Mouse (Mus musculus) heart, adult 2 months (tissue): ENCODE results near the gene Dnhd1.

Experiments used
- CTCF ChIP-seq: fragments of 200-600 bp; IDR thresholded peaks from 2 replicates; pipeline ENCODE4 v1.8.1; 2022; ENCODE audit warnings: antibody characterized with exemption, mild to moderate bottlenecking, moderate library complexity
- EP300 ChIP-seq: fragments of 200-500 bp; IDR thresholded peaks from 2 replicates; pipeline ENCODE4 v1.6.1; 2011; ENCODE audit warnings: low read depth, low read length, control low read depth; ENCODE audit not compliant: insufficient read depth
- POLR2A ChIP-seq: fragments of 200-500 bp; IDR thresholded peaks from 2 replicates; pipeline ENCODE4 v1.6.1; 2011; ENCODE audit warnings: mild to moderate bottlenecking, low read depth, low read length, control low read depth; ENCODE audit not compliant: insufficient read depth

- no peak for TF ChIP-seq CTCF
- no peak for TF ChIP-seq POLR2A
- TF ChIP-seq EP300, result no peak
These were observed 11.3 kb upstream of the Dnhd1 start for GRCm38 (mm10) chr7:105639304-105639703.
